Mouse (Mus musculus) CD4-positive, CD25-positive, alpha-beta regulatory T cell (primary cell): ENCODE results near the gene Gm10322. TPM values are rescaled to one million over a fixed set of nuclear protein-coding genes. Genes with fewer than 3 reads are reported as not detected.

Experiments
- polyA plus RNA-seq: library from polyadenylated mRNA; unstranded; fragments of 100-300 nt; shearing (Covaris generic); gene quantifications from one replicate; pipeline ENCODE4 v1.2.1, GENCODE M21; 2017

Gene Gm10322
- 0.79 TPM for polyA plus RNA-seq

DNA sequence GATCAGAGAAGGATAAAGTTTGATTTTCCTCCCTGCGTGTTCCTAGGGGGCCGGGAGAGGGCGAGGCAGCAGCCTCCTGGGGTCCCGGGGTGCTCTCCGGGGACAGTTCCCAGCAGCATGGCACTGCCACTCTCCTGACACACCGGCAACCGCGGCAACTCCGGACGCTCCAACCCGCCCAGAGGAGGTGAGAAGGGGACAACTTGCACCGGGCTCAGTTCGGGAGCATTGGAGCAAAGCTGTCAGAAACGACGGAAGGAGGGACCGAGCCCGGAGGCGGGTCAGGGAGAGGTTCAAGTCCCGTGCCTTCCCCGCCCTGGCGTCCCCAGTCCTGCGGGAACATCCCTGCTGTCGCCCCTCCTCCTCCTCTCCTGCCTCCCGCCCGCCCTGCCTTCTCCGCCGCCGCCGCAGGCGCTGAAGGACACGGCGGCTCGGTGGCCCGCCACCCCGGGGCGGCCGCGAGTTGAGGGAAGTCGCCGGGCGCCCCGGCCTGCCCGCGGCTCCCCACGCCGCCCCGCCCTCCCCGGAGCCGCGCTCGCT lies at the start of gene Gm10322:
Gene Gm10322, plus strand, starts transcription at position 83 of the 540 bp plus-strand sequence.

DNA sequence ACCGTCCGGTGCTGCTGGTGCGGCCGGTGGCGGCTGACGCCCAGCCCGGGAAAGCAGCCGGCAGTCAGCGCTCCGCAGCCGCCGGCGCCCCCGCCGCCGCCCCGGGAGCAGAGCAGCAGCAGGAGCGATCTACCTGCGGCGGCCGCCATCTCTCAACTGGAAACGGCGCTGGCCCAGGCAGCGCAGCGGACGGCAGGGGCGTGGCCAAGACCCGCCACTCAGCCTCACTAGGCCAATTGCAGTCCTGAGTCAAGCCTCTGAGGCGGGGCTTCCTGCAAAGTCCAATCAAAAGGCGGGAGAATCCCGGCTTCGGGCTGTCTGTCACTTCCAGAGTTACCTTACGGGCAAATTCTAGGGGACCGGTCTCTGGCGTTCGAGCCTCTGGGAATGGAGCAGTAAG lies 659 bp downstream of the Gm10322 start, which contains the start of gene Mcu:
Gene Mcu, minus strand, starts transcription at position 171 of the 400 bp plus-strand sequence.

Other genes with a start within 250 kb of the Gm10322 start
- gene Gm10273, start 220.4 kb upstream of the Gm10322 start, polyA plus RNA-seq: 102 TPM
- not detected for gene Pla2g12b, start 212.4 kb upstream of the Gm10322 start, polyA plus RNA-seq
- gene Oit3, start 174.3 kb upstream of the Gm10322 start, polyA plus RNA-seq: 0.14 TPM
- 23.7 TPM for gene Mcu, start 629 bp downstream of the Gm10322 start, polyA plus RNA-seq
- 54.5 TPM for gene Micu1, start 86.4 kb downstream of the Gm10322 start, polyA plus RNA-seq